Mouse (Mus musculus) hindlimb bud, embryonic 11.5 days (tissue): ENCODE results near the gene Ctla4.

Source experiments
- DNase-seq: peaks from one replicate; pipeline ENCODE4 v3.0.0-alpha.2; 2012; ENCODE audit warnings: low read depth, low spot score; ENCODE audit errors: extremely low spot score

Ctla4 gene

DNA sequence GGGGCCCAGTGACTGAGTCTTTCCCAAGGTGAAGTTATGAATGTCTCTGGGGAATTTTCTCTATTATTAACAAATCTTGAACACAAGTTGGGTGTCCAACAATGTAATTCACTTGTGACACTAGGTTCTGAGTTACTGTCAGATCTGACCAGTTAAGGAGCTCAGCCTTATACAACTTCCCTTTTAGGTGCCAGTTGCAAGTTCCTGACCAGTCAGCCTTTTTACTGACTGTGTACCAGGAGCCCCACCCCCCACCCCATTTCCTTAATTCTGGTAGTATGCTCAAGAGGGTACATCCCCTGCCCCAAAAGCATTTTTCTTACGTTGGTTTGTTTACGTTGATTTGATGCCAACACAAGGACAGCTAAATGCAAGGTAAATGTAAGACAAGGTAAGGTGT is 21.6 kb upstream of the Ctla4 start:
- DNase-seq = no peak

GRCm38 (mm10) chr1:60866043-60866442 is 20.8 kb upstream of the Ctla4 start:
- DNase-seq = no peak

GRCm38 (mm10) chr1:60868333-60869277 is 18.2 kb upstream of the Ctla4 start:
- DNase-seq = no peak

- no peak for DNase-seq
Observed at GRCm38 (mm10) chr1:60875267-60875666, 11.5 kb upstream of the Ctla4 start.

DNA sequence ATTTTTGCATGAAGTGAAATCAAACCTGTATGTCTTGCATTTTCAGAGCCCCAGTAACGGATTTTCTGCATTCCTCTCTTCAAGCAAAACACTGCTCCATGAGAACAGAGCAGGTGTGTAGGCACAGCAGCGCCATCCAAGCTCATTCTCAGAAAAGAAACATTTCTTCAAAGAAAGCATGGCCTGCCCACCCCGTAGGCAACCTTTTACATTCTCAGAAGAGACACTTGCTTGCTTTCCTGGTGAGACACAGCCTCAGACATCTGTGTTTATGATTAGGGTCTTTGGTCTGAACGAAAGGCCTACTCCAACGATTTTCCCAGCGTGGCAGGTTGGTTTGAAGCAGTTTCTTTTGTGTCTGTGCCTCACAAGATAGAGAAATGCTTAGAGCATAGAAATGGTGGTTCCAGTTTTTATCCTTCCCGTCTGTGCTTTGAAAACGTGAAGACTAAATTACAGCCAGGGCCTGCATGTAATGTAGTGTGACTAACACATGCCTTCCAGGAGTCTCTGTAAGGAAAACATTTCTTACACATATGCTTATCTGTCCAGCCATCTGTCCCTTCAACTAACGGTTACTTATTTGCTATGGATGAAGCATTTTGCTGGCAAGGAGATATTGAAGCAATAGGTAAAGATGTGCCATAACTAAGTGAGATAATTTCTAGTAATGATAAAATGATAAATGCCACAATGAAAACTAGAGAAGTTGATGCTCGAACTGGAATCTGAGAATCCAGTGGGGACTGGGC is 6.5 kb upstream of the Ctla4 start:
- DNase-seq = no peak

DNA sequence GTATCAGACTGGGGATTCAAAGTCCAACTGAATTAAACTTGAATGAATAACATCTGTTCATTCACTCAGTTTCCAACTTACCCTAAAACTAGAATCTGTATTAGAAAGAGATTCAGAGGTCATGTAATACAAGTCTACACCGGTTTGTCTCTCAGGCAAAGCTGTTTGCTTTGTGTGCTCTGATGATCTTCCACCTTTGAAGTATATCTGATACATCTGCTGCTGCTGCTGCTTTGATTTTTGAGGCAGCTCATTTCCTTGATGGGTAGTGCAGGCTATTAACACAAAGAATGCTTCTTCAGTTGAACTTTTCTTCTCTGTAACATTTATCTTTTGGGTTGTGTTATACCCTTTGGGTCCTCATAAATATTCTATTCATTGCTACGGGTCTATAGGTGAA is 4.0 kb upstream of the Ctla4 start:
- no peak for DNase-seq

DNA sequence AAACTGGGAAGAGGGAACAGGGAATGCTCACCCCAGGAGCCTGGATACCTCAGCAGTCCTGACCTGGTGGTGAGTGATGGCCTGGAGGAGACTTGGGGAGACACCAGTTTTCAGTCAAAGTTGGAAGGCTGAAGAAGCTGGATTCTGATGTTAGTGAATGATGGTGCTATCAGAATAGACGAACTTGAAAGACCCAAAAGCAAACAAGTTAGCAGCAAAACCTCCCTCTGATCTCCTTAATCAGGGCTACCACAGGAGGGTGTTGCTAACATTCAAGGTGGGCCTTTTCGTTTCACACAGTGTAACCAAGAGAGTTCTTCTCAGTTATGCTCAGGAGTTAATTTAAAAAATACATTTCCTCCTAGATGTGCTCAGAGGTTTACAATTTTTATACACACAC is 3.5 kb upstream of the Ctla4 start:
- no peak for DNase-seq

GRCm38 (mm10) chr1:60884611-60885010 is 2.2 kb upstream of the Ctla4 start:
- DNase-seq = no peak

DNA sequence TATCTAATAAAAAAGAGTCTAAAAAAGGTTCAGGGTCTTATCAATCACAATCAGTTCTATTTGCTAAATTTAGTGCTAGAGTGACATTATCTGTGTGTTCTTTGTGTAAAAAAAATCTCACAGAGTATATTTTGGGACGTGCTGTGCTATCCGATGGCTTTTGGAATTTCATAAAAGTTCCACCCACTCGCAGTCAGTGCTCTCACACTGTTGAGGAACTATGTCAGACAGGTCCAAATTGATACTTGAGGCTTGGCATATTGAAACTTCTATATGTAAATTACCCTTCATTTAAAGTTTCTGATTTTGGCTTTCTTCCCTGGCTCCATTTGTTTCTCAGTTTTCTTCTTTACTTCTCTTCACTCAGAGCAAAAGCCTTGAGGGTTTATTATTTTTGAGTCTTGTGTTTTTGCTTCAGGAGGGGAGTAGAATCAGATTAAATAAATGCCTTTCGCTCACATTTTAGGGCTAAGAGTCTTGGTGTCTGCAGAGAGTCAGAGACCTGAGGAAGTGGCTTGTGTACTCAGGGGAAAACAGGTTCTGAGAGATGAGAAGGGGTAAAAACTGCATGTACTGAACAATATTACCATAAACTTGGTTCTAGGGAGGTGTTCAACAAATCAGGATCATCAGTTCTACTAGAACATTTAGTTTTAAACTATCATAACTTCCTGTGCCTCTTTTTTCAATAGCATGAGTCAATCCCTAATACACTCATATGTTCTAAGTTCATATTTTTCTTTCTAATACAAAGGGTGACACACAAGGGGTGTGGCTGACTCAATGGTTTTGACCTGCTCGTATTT is 11.5 kb downstream of the Ctla4 start:
- no peak for DNase-seq

DNA sequence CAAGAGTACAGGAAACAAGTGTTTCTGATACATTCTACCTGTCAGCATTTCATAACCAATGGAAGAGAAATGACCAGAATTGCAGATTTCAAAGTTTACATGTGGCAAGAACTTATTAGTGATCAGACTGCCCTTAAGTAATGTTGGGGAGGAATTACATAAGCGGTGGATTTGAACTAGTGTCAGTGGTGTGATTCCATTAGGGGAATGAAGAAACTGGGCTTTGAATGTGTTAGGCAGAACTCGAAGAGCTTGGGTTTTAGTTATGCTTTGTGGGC is 12.1 kb downstream of the Ctla4 start:
- no peak for DNase-seq

DNA sequence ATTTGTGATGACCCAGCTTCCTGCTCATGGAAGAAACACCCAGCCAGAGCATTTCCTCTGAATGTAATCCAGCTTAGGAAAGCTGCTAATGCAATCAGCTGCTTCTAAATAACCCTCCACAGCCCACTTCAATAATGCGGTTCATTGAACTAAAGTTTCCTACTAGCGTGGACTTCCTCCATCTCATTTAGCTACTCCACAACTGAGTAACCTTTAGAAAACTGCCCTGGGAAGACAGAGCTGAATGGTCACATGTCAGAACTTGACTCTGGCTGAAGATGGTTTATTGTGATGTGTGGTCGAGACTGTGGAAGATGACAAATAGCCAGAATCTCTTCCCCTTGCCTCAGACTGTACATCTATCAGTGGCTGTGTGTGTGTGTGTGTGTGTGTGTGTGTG is 12.4 kb downstream of the Ctla4 start:
- DNase-seq = no peak

DNA sequence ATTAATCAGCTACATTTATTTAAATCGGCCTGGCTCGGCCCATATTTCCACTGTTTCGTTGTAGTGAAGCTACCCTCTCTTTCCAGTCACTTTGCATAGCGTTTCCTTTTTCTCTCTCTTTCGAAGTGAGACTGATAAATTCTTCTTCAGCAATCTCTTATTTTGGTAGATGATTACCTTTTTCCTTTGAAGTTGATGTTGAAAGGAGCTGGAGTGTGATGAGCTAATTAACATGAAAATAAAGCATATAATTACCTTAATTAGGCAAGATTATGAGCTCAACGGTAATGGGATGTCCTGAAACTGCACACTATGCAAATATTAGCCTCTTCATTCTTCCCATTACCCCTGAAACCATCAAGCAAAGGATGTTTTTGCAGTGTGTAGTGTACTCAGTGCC is 15.7 kb downstream of the Ctla4 start:
- no peak for DNase-seq

GRCm38 (mm10) chr1:60903126-60903525 is 16.3 kb downstream of the Ctla4 start:
- no peak for DNase-seq

DNA sequence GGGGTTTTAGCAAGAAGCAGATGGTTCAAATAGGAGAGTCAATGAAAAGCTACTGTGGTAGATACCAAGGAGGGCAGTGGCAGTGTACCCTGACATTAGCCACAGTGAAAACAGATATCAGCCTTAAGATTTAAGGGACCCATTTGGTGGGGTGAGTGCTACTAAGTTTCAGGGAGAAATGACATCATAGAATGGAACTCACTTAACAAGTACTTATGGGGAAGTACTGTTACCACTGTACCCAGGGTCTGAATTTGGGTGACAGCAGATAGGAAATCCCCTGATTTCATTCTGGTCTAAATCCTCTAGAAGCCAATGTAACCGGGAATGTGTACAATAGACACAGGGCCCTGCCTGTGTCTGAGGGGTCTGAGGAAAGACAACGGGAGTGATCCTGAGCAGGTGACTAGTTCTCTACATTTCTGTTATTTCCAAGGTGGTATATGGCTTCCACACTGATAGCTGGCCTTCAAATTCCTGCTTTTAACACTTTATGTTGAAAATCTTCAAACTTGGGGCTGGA is 17.7 kb downstream of the Ctla4 start:
- no peak for DNase-seq

- DNase-seq = no peak
Observed at GRCm38 (mm10) chr1:60907466-60907865, 20.7 kb downstream of the Ctla4 start.

DNA sequence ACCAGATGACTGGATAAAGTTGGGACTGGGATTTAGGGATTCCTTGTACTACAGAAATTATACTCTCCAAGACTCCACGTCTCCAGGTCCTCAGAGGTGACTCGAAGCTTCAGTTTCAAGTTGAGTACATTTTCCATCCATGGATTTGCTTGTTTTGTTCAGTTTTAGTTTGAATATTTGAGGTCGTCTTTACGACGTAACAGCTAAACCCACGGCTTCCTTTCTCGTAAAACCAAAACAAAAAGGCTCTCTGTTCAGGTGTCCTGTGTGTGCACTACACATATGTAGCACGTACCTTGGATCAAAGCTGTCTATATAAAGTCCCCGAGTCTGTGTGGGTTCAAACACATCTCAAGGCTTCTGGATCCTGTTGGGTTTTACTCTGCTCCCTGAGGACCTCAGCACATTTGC is 22.0 kb downstream of the Ctla4 start:
- DNase-seq = no peak

DNA sequence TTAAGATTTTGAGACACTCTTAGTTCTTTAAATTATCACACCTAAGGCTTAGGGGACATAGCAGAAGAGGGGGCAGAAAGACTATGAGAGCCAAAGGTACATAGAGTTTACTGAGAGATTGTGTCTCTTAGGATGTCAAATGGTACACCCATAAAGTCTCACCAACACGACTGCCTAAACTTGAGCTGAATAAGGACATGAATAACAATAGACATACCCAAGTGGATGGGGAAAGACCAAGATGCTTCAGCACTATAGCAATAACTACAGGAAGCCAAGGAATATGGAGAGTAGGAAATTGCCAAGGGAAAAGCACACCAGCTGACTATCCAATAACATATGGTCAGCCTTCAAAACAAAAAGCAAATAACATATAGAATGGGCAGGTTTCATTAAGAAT is 22.9 kb downstream of the Ctla4 start:
- DNase-seq = no peak

- no peak for DNase-seq
Observed at GRCm38 (mm10) chr1:60910796-60911195, 24.0 kb downstream of the Ctla4 start.

GRCm38 (mm10) chr1:60911631-60912030 is 24.8 kb downstream of the Ctla4 start:
- no peak for DNase-seq

DNA sequence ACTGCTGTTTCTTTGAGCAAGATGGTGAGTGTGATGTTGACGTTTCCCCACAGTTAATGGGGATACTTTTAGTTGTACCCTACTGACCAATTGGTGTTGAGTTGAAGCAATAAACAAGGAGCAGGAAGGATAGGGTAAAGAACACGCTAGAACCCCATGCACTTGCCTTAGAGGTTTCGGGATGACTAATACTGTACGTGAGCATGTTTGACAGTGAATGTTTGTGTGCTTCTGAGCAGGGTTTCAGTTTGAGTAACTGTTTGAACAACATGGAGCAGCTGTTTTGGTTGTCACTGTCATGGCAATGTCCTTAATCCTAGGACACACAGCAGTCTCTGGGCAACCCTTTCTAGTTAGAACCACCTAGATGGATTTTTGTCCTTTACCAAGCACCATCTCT is 26.5 kb downstream of the Ctla4 start:
- no peak for DNase-seq

GRCm38 (mm10) chr1:60916281-60916781 is 29.5 kb downstream of the Ctla4 start:
- DNase-seq = no peak
